Mouse (Mus musculus): ENCODE measurements around the gene Dnaaf1. TPM values are rescaled to one million over a fixed set of nuclear protein-coding genes. Genes with fewer than 3 reads are reported as not detected.

Dnaaf1 gene
- not detected for polyA plus RNA-seq (2017; shearing (Covaris generic))

DNA sequence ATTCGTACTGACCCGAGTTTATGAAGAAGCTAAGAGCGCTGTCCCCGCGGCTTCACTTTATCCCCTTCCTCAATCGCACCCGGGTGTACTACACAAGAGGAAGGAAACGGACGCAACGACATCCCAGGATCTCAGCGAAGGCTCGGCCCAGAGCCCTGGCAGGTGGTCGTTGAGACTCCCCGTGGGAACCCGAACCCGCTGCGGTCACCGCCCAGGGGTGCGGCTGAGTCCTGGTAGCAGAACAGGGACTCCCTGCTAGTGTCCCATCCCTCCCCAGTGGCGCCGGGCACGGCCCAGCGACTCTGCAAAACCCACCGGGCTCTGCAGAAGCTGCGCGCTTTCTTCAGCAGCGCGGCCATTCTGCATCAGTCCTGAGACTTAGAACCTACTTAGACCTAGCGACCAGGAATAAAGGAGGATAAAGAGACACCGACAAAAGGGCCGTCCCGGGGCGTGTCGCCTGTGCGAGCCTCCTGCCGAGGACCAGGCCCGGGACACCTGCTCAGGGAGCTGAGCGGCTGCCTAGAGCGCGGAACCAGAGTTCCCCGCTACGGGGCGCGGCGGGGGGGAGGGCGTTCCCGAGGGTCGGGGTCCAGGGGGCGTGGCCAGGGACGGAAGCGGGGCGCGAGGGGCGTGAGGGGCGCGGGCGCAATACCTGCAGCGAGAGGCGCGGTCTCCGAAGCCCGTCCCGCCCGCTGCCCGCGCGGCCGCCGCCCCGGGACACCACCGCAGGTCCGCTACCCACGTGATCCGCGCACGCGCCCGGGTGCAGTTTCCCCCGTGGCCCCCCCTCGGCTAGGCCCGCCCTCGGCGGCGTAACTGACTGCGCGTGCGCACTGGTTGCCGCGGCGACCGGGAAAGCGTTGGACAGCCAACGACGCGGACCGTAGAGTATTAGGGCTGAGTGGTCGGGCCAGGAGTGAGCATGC is at the start of gene Dnaaf1, which contains the start of gene Hsdl1:
Dnaaf1 (plus strand) TSS at position 799 of the 929 bp plus-strand sequence.
Hsdl1 (minus strand) TSS at position 747 of the 929 bp plus-strand sequence.

DNA sequence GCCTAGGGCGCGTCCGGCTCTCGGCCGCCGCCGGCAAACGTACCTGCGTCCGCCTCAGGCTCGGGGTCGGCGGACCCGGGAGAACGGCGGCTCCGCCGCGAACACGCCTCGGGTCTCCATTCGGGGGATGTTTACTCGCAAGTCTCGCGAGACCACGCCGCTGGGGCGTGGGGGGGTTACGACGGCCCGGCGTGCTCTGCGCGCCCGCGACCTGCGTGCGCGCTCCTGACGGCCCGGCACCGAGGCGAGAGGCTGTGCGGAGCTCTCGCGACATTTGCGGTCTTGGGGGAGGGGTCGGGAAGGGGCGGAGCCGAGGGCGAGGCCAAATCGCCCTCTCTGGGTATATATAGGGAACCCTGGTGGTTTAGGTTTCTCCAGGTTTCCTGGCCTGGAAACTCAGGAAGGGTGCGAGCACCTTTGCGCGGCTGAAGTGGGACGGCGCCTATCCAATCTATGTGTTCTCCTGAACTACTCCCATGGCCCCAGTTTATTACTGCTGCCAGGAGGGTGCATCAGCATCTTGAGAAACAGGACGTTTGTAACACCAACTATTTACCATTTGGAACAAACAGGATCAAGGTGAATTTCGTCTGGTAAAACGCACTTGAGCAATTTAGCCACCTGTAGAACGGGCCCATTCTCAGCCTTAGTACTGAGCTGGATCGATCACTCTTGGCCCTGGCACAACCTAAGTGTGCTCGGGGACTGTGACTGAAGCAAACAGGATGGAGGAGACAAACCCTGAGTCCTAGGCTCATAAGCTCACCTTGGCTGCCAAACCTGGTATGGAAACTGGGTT is 16.2 kb upstream of the Dnaaf1 start, which contains the start of gene Mbtps1:
Mbtps1 (minus strand) TSS at position 133 of the 799 bp plus-strand sequence.

DNA sequence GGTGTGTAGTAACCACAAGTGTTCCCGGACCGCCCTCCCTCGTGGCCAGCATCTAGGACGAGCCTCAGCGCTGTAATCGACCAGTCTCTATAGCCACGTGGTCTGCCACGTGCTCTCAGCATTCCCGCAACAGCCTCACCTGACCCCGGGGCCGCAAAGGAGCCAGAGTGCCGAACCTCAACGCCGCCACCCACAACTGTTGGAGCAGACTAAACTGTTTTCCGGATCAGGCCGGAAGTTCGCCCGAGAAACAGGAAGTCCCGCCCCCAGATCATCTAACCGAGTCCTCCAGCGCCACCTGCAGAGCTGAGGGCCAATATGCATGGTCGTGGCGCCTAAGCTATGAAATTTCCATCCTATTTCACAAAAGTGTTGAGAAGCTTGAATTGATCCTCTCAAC is 30.0 kb downstream of the Dnaaf1 start, which contains the start of gene Taf1c:
Taf1c (minus strand) TSS at position 227 of the 400 bp plus-strand sequence.

DNA sequence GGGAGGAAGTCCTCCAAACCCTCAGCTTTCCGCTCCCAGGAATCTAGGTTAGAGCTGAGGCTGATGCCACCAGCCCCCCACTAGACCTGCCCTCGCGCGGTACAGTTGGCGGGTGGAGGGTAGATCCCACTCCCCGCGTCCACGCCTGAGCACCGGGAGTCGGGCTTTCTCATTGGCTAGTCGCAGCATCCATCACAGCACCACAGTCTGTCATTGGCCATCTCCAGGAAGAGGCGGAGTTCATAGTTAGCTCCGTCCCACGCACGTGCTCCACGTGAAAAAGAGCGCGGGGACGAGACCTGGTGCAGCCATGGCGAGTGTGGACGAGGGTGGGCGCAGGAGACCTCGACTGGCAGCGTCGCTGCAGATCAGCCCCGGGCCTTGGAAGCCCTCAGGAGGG is 37.4 kb downstream of the Dnaaf1 start, which contains the start of gene Adad2:
Adad2 (plus strand) TSS at position 277 of the 400 bp plus-strand sequence.

DNA sequence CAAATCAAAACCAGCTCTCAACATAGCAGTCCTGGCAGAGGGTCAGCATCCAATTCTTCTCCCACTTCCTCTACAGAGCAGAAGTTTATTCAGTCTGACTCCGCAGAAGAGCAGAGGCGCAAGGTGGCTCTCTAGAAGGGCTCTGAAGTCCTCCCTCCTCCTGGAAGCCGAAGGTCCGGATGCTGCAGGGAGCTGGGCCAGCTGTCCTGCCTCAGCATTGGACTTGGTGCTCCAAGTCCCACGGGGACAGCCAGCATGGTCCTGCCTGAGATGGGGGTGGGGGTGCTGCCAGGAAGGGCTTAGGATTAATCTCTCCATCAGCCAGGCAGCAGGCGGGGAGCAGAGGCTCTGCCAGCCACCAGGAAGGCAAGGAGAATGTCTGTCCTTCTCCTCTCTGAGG is 60.3 kb downstream of the Dnaaf1 start, which contains the start of gene Kcng4:
Kcng4 (minus strand) TSS at position 303 of the 400 bp plus-strand sequence.

Other genes with a start within 250 kb of the Dnaaf1 start
- gene Hsbp1, start 230.7 kb upstream of the Dnaaf1 start, polyA plus RNA-seq (2017; shearing (Covaris generic)): 196 TPM
- gene Mlycd, start 180.4 kb upstream of the Dnaaf1 start, polyA plus RNA-seq (2017; shearing (Covaris generic)): 1.9 TPM
- 28.1 TPM for gene Osgin1, start 141.1 kb upstream of the Dnaaf1 start, polyA plus RNA-seq (2017; shearing (Covaris generic))
- gene Necab2, start 128.5 kb upstream of the Dnaaf1 start, polyA plus RNA-seq (2017; shearing (Covaris generic)): not detected
- not detected for gene Slc38a8, start 73.5 kb upstream of the Dnaaf1 start, polyA plus RNA-seq (2017; shearing (Covaris generic))
- 126 TPM for gene Mbtps1, start 16.5 kb upstream of the Dnaaf1 start, polyA plus RNA-seq (2017; shearing (Covaris generic))
- gene Hsdl1, start 52 bp upstream of the Dnaaf1 start, polyA plus RNA-seq (2017; shearing (Covaris generic)): 138 TPM
- 44.3 TPM for gene Taf1c, start 30.0 kb downstream of the Dnaaf1 start, polyA plus RNA-seq (2017; shearing (Covaris generic))
- gene Adad2, start 37.5 kb downstream of the Dnaaf1 start, polyA plus RNA-seq (2017; shearing (Covaris generic)): not detected
- gene Kcng4, start 60.4 kb downstream of the Dnaaf1 start, polyA plus RNA-seq (2017; shearing (Covaris generic)): not detected
- gene Wfdc1, start 91.1 kb downstream of the Dnaaf1 start, polyA plus RNA-seq (2017; shearing (Covaris generic)): not detected
- gene Atp2c2, start 124.8 kb downstream of the Dnaaf1 start, polyA plus RNA-seq (2017; shearing (Covaris generic)): not detected
- gene Tldc1, start 203.2 kb downstream of the Dnaaf1 start, polyA plus RNA-seq (2017; shearing (Covaris generic)): 15.0 TPM